Mouse (Mus musculus): ENCODE results near the gene Vrk2.

DNA sequence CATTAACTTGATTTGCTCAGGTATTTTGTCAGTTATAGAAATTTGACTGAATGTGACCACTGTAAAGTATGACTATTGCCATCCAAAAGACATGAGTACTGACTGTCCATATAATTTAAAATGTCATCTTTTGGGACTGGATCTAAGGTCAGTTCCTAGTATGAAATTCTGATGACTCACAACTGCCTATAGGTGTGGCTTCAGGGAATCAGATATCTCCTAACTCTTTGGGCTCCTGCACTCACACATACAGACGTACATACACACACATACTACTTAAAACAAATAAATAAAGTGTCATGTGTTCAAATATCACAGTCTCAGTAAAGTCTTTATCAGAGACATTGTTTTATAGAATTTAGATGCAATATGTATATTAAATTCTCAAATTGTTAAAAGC lies 5.1 kb upstream of the Vrk2 start:
- TF ChIP-seq CTCF (IDR thresholded peaks at IDR 0.05; ENCODE audit: extremely low read depth, insufficient read depth, insufficient read length, insufficient replicate concordance) (no peak), POLR2A (IDR thresholded peaks at IDR 0.05; ENCODE audit: low read depth, low read length) (no peak)

Data from spleen, adult 2 months (tissue).